Mouse (Mus musculus): ENCODE measurements around the gene Zcwpw1. TPM values are rescaled to one million over a fixed set of nuclear protein-coding genes. Genes with fewer than 3 reads are reported as not detected.
A peak's percentile ranks its signal among the peaks of the same experiment; 100 is the strongest.

Zcwpw1 gene
- total and polyA plus RNA-seq, 3 experiments, result 11.1 to 16.0 TPM; not detected in 1

DNA sequence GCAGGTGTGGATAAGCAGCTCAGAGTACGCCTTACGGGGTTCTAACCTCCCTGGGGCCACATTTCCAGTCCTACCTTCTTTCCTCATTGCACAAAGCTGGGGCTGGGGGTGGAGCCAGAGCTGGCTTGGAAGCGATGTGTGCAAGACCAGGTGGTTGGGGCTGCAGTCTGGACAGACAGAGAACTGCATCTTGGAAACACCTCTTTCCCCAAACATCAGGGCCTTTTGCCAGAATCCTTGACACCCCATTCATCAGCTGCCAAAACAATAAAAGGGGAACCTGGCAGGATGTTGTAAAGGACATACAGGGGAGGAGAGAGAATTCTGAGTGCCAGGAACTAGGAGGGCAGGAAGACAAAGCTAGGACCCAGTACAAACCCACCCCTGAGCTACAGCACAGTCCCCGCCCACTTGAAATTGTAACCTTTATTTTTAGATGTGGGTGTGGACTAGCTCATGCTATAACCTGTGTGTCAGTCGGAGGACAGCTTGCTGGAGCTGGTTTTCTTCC is 11.1 kb upstream of the Zcwpw1 start (continued):
- 0 out of 2 replicates have a peak, but pooled peaks have one; percentile 13 for TF ChIP-seq TCF12 (IDR thresholded peaks at IDR 0.05; ENCODE audit: low read depth, low read length)

DNA sequence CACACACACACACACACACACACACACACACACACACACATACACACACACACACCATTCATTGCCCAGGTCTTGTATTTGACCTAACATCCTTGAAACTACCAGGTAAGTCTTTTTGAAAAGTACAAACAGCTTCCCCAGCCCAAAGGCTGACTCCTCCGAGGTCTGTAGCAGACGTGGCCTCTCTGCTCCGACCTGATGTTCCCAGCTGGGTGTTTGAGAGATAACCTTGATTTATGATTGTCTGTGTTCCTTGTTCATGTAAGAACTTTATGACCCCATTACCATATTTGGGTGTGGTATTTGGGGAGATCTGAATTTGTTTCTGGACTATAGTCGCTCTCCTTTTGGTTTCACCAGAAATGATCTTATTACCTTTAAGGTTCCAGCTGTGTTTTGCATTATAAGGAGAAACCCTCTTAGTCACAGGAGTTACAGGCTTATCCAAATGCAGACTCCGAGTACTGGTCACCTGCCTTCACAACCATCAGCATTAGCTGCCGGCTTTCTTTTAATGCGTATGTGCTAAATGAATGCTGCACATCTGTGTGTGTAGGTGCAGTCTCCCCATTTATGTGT is 10.2 kb upstream of the Zcwpw1 start:
- H3K4me1 ChIP-seq (ENCODE audit: control insufficient read depth in 1 of 2, insufficient read depth in 2 of 2, low read length in 2 of 2), result peaks cover 15 to 28% of the 10 kb centered on the region in 2 experiments
- no peaks in the 10 kb centered on the region for H3K9me3 ChIP-seq (replicated peaks; ENCODE audit: insufficient read depth, low read length)
- no peak for DNase-seq (ENCODE audit: low read depth, low spot score)
- H3K36me3 ChIP-seq (ENCODE audit: control insufficient read depth in 1 of 2, insufficient read depth in 2 of 2, low read length in 2 of 2), result peaks cover 3 to 15% of the 10 kb centered on the region in 2 experiments
- TF ChIP-seq ZKSCAN1 (IDR thresholded peaks at IDR 0.05; ENCODE audit: low read depth, low read length) (no peak), ETS1 (IDR thresholded peaks at IDR 0.05; ENCODE audit: low read depth, low read length) (peak; percentile 57; the same call in 1 of the 2 replicates)
- H3K9ac ChIP-seq (ENCODE audit: control insufficient read depth, low read depth, low read length, poor library complexity, severe bottlenecking), result peak overlapping the region; percentile 20
- peaks cover 10% of the 10 kb centered on the region for H3K79me2 ChIP-seq (ENCODE audit: control insufficient read depth, insufficient read depth, low read length, poor library complexity)
- H3K4me3 ChIP-seq (ENCODE audit: control insufficient read depth in 1 of 2, insufficient read depth in 1 of 2, low read depth in 2 of 2, low read length in 2 of 2), result no peak overlapping the region
- no peak overlapping the region for H3K27ac ChIP-seq (ENCODE audit: control insufficient read depth, low read depth, low read length)
- no peaks in the 10 kb centered on the region for H3K27me3 ChIP-seq (ENCODE audit: control insufficient read depth in 1 of 2, insufficient read depth in 2 of 2, low read length in 2 of 2)

DNA sequence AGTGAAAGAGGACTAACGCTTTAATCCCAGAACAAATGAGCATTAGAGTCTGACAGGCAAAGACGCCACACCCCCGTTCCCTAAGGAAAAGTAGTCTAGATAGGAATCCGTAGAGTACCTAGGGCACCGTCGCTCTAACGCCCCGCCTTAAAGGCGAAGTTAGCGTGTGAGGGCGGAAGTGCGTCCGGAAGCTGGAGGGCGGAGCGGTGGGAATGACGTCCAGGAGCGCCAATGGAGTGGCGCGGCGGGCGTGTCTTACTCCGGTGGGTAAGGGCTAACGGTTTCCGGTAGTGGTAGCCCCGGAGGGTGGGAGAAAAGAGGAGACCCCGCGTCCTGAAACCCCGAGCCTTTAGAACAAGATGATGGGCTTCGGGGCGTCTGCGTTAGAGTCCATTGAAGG is 9.0 kb upstream of the Zcwpw1 start, which contains the start of gene Ppp1r35:
TSS of gene Ppp1r35 (plus strand) at position 215 of the 400 bp plus-strand sequence.
- peaks cover 3 to 14% of the 10 kb centered on the region in 2 experiments for H3K36me3 ChIP-seq (ENCODE audit: control insufficient read depth in 1 of 2, insufficient read depth in 2 of 2, low read length in 2 of 2)
- peak; percentile 59 for TF ChIP-seq CHD2 (IDR thresholded peaks at IDR 0.05; ENCODE audit: low read length)
- TF ChIP-seq NELFE (IDR thresholded peaks at IDR 0.05; ENCODE audit: low read depth, low read length), result peak; percentile 72; the same call in 1 of the 2 replicates
- peak; percentile 63 for TF ChIP-seq TBP (IDR thresholded peaks at IDR 0.05; ENCODE audit: low read depth, low read length)
- peak; percentile 50; the same call in 1 of the 2 replicates for TF ChIP-seq RCOR1 (IDR thresholded peaks at IDR 0.05; ENCODE audit: low read depth, low read length)
- TF ChIP-seq ZMIZ1 (IDR thresholded peaks at IDR 0.05; ENCODE audit: low read depth, low read length), result peak; percentile 47
- TF ChIP-seq GATA1 (IDR thresholded peaks at IDR 0.05; ENCODE audit: low read depth, low read length), result 0 out of 2 replicates have a peak, but pooled peaks have one; percentile 7
- TF ChIP-seq ETS1 (IDR thresholded peaks at IDR 0.05; ENCODE audit: low read depth, low read length), result no peak
- 0 out of 2 replicates have a peak, but pooled peaks have one; percentile 62 for TF ChIP-seq MYB (IDR thresholded peaks at IDR 0.05; ENCODE audit: low read depth, low read length)
- no peak for TF ChIP-seq MAX (IDR thresholded peaks at IDR 0.05; ENCODE audit: low read length)
- TF ChIP-seq CHD1 (IDR thresholded peaks at IDR 0.05; ENCODE audit: low read depth, low read length), result no peak
- TF ChIP-seq USF1 (IDR thresholded peaks at IDR 0.05; ENCODE audit: low read depth, low read length), result no peak; the same call in 1 of the 2 replicates
- peak; percentile 50 for TF ChIP-seq TCF12 (IDR thresholded peaks at IDR 0.05; ENCODE audit: low read depth, low read length)
- peak; percentile 23; the same call in 1 of the 2 replicates for TF ChIP-seq POLR2AphosphoS2 (IDR thresholded peaks at IDR 0.05; ENCODE audit: low read length)
- TF ChIP-seq MXI1 (IDR thresholded peaks at IDR 0.05; ENCODE audit: low read depth, low read length), result peak; percentile 20; the same call in 1 of the 2 replicates
- TF ChIP-seq BHLHE40 (IDR thresholded peaks at IDR 0.05; ENCODE audit: borderline replicate concordance, low read depth, low read length), result no peak
- no peak for TF ChIP-seq ZNF384 (IDR thresholded peaks at IDR 0.05; ENCODE audit: low read depth, low read length)
- no peak for TF ChIP-seq TAL1 (IDR thresholded peaks at IDR 0.05; ENCODE audit: low read length)
- peak; percentile 78 for TF ChIP-seq KAT2A (conservative IDR thresholded peaks at IDR 0.05; ENCODE audit: low read depth, low read length)
- TF ChIP-seq POLR2A (IDR thresholded peaks at IDR 0.05; ENCODE audit: control insufficient read depth in 1 of 2, insufficient read depth in 1 of 2, low read depth in 1 of 2, low read length in 2 of 2, poor library complexity in 1 of 2), result peak; percentile 50 to 72; a peak in 2 of 4 replicates
- TF ChIP-seq SIN3A (IDR thresholded peaks at IDR 0.05; ENCODE audit: low read length), result peak; percentile 89
- peak; percentile 100 for TF ChIP-seq ELF1 (IDR thresholded peaks at IDR 0.05; ENCODE audit: low read depth, low read length)
- peak; percentile 97 for TF ChIP-seq HCFC1 (IDR thresholded peaks at IDR 0.05; ENCODE audit: low read depth, low read length)
- peak; percentile 40; the same call in 1 of the 2 replicates for TF ChIP-seq NRF1 (IDR thresholded peaks at IDR 0.05; ENCODE audit: insufficient read depth, low read depth, low read length, poor library complexity, severe bottlenecking)
- no peak for TF ChIP-seq ZKSCAN1 (IDR thresholded peaks at IDR 0.05; ENCODE audit: low read depth, low read length)
- peak within 1 kb of the TSS; percentile 90 to 94 for H3K4me3 ChIP-seq (ENCODE audit: control insufficient read depth in 1 of 2, insufficient read depth in 1 of 2, low read depth in 2 of 2, low read length in 2 of 2)
- H3K27me3 ChIP-seq (ENCODE audit: control insufficient read depth in 1 of 2, insufficient read depth in 2 of 2, low read length in 2 of 2), result no peaks in the 10 kb centered on the region
- peak within 1 kb of the TSS; percentile 78 for H3K27ac ChIP-seq (ENCODE audit: control insufficient read depth, low read depth, low read length)
- peaks cover 21% of the 10 kb centered on the region for H3K79me2 ChIP-seq (ENCODE audit: control insufficient read depth, insufficient read depth, low read length, poor library complexity)
- no peaks in the 10 kb centered on the region for H3K9me3 ChIP-seq (replicated peaks; ENCODE audit: insufficient read depth, low read length)
- peaks cover 8 to 17% of the 10 kb centered on the region in 2 experiments for H3K4me1 ChIP-seq (ENCODE audit: control insufficient read depth in 1 of 2, insufficient read depth in 2 of 2, low read length in 2 of 2)
- H3K9ac ChIP-seq (ENCODE audit: control insufficient read depth, low read depth, low read length, poor library complexity, severe bottlenecking), result peak within 1 kb of the TSS; percentile 91
- peak; percentile 97 for DNase-seq (ENCODE audit: low read depth, low spot score)
